Mouse (Mus musculus) A20 (cell line): ENCODE results near the gene Camkk2.

Source experiments
- DNase-seq: peaks from one replicate; pipeline ENCODE4 v3.0.0-alpha.2; 2011; ENCODE audit warnings: low read depth, low spot score

Gene Camkk2

GRCm38 (mm10) chr5:122779277-122779834 lies at the start of gene Camkk2:
Camkk2 (minus strand) TSS chr5:122779409.
- DNase-seq = peak; percentile 87

GRCm38 (mm10) chr5:122825099-122825498 lies 45.9 kb upstream of the Camkk2 start:
- DNase-seq = no peak

- peak; percentile 90 for DNase-seq
Measured at GRCm38 (mm10) chr5:122824450-122824849, 45.2 kb upstream of the Camkk2 start.

GRCm38 (mm10) chr5:122823976-122824375 lies 44.8 kb upstream of the Camkk2 start:
- peak; percentile 77 for DNase-seq

GRCm38 (mm10) chr5:122822441-122822840 lies 43.2 kb upstream of the Camkk2 start:
- DNase-seq = no peak

GRCm38 (mm10) chr5:122821524-122821885 lies 42.3 kb upstream of the Camkk2 start:
- DNase-seq = no peak

- DNase-seq = peak; percentile 99
Measured at GRCm38 (mm10) chr5:122820777-122821523, 41.7 kb upstream of the Camkk2 start, which contains the start of gene Anapc5. Anapc5 (minus strand) TSS chr5:122821339.

GRCm38 (mm10) chr5:122812699-122813098 lies 33.5 kb upstream of the Camkk2 start:
- no peak for DNase-seq

GRCm38 (mm10) chr5:122811364-122812079 lies 32.3 kb upstream of the Camkk2 start:
- DNase-seq = peak; percentile 80

- no peak for DNase-seq
Measured at GRCm38 (mm10) chr5:122805503-122805902, 26.3 kb upstream of the Camkk2 start.

GRCm38 (mm10) chr5:122802706-122803105 lies 23.5 kb upstream of the Camkk2 start:
- peak; percentile 59 for DNase-seq

- no peak for DNase-seq
Measured at GRCm38 (mm10) chr5:122801684-122802083, 22.5 kb upstream of the Camkk2 start.

GRCm38 (mm10) chr5:122800345-122801010 lies 21.3 kb upstream of the Camkk2 start:
- no peak for DNase-seq

- DNase-seq = no peak
Measured at GRCm38 (mm10) chr5:122799379-122800344, 20.5 kb upstream of the Camkk2 start.

- DNase-seq = no peak
Measured at GRCm38 (mm10) chr5:122798557-122799378, 19.6 kb upstream of the Camkk2 start.

- DNase-seq = no peak
Measured at GRCm38 (mm10) chr5:122797866-122798265, 18.7 kb upstream of the Camkk2 start.

GRCm38 (mm10) chr5:122788696-122789095 lies 9.5 kb upstream of the Camkk2 start:
- DNase-seq = no peak

GRCm38 (mm10) chr5:122786035-122786819 lies 7.0 kb upstream of the Camkk2 start:
- no peak for DNase-seq

GRCm38 (mm10) chr5:122783726-122784406 lies 4.7 kb upstream of the Camkk2 start:
- no peak for DNase-seq
